Mouse (Mus musculus) bone marrow, adult 2 months (tissue): ENCODE data around the gene Hpdl.

Experiments used
- CTCF ChIP-seq: fragments of 200-500 bp; IDR thresholded peaks from 2 replicates; pipeline ENCODE4 v1.5.1; 2011; ENCODE audit warnings: low read length, control low read depth; ENCODE audit not compliant: control insufficient read depth, insufficient read depth
- POLR2A ChIP-seq: fragments of 200-500 bp; IDR thresholded peaks from 2 replicates; pipeline ENCODE4 v1.6.1; 2011; ENCODE audit warnings: low read depth, mild to moderate bottlenecking, control low read depth, low read length, borderline replicate concordance; ENCODE audit not compliant: control insufficient read depth

- TF ChIP-seq CTCF (no peak), POLR2A (peak; percentile 26; the same call in 1 of the 2 replicates)
These were observed 1.3 kb downstream of the Hpdl start for GRCm38 (mm10) chr4:116819968-116820901.
